Mouse (Mus musculus): ENCODE measurements around the gene Grasp. TPM values are rescaled to one million over a fixed set of nuclear protein-coding genes. Genes with fewer than 3 reads are reported as not detected.

The Grasp gene
- polyA plus RNA-seq, 1 experiment from 2014 or later, result 6.0 TPM

DNA sequence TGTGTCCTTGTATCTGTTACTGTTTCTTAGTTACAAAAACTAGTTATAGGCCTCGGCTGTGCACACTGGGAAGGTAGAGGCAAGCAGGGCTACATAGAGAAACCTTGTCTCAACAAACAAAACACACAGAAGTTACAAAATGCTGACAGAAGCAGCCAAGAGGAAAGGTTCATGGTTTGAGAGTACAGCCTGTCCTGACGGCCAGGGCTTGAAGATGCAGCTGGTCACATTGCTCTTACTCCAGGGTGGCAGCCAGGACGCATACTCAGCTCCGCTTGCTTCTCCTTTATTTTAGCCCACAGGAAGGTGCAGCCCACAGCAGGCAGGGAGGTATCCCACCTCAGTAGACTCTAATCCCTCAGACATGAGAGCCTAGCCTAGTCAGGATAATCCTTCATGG lies 8.0 kb upstream of the Grasp start:
- Histone ChIP-seq H3K9me3 (no peaks in the 10 kb centered on the region), H3K27ac (no peak overlapping the region), H3K4me2 (no peak overlapping the region), H3K36me3 (peaks cover 21% of the 10 kb centered on the region), H3K4me1 (peaks cover 9% of the 10 kb centered on the region; the same call in 1 of the 2 replicates), H3K9ac (no peak overlapping the region), H3K27me3 (replicated peaks) (no peaks in the 10 kb centered on the region), H3K4me3 (replicated peaks) (no peak overlapping the region)
- no peak for ATAC-seq (ENCODE audit: insufficient read depth, low FRiP score, low read depth)
- WGBS, result 76% methylated on average over 4 of the region's 4 CpGs

DNA sequence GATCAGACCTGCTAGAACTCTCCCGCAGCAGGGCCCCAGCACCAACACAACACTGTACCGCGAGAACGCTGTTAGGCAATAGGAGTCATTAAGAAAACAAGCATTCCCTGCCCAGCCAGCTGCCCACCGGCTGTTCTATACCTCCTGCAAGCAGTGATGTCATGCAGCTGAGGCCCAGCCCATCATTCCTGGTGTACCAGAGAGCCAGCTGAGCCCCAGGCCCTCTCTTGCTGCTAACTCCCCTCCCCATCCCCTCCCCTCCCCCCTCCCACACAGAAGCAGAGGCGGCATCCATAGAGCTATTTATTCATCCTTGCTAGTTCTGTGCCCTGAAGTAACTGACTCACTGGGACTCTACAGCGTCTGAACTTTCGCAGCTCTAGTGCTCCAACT lies 3.1 kb upstream of the Grasp start:
- 16% methylated on average over 8 of the region's 8 CpGs for WGBS
- peak overlapping the region; percentile 44; the same call in 1 of the 2 replicates for H3K27ac ChIP-seq
- no peak overlapping the region for H3K4me2 ChIP-seq
- H3K27me3 ChIP-seq (replicated peaks), result no peaks in the 10 kb centered on the region
- peaks cover 41% of the 10 kb centered on the region for H3K4me1 ChIP-seq
- H3K9me3 ChIP-seq, result no peaks in the 10 kb centered on the region
- ATAC-seq (ENCODE audit: insufficient read depth, low FRiP score, low read depth), result no peak
- no peak overlapping the region for H3K4me3 ChIP-seq (replicated peaks)
- no peaks in the 10 kb centered on the region for H3K36me3 ChIP-seq
- H3K9ac ChIP-seq, result no peak overlapping the region

DNA sequence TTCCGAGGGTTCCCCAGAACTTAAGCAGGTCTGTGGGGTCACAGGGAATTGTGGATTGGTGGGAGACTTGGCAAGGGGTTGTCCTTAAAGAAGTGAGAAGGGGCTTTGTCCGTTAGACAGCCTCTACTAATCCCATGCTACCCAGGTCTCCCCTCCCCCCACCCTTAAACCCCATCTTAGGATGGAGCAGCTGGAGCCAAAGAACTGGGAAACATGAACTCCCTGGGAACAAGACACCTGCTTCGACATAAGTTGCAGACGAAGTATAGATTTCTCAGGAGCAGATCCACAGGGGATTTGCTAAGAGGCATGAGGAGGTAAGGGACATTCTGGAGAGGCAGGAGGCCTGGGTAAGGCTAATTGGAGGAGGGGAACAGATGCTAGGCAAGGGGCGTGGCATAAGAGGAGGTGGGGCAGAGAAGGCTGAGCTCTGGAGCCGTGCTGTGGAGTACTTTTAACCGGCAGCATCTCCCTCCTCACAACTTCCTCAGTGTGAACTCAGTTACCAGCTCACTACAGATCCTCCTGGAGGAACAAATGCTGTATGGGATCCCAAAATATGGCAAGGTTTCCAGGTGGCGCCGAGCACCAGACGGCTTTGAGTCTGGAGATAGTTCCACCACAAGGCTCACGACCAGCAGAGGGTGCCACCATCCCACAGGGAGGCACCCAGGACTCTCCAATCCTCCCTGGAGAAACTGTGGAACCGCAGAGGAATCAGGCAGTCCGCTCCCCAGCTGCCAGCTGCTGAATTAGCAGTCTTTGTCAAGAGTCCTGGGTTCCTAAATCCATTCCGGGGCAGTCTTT lies 2.5 kb upstream of the Grasp start:
- peak; percentile 59; the same call in 1 of the 2 replicates for ATAC-seq (ENCODE audit: insufficient read depth, low FRiP score, low read depth)
- 5% methylated on average over 14 of the region's 14 CpGs for WGBS

DNA sequence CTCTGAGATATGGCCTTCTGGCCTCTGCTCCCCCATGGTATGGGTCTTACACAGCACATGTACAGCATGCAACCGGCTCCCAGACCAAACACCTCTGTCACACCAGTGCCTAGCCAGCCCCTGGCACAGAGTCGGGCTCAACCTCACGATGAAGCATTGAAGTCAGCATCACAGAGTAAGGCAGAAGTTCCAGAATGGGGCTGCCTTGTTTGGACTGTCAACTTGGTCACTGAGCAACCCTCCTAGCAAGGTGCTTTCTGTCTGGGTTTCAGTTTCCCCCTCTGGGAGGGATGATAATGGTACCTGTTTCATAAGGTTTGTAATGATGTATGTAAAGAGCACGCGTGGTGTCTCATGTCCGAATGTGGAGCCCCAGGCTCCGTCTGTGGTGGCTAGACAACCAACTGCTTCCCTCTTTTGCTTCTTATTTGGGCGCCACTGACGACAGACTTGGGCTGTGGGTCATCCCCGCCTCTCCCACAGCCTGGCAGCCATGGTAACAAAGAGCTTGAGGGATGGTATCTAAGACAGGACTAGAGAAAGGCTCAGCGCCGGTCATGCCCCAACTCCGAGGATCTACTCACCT lies 998 bp upstream of the Grasp start:
- H3K9me3 ChIP-seq, result no peaks in the 10 kb centered on the region
- H3K4me3 ChIP-seq (replicated peaks), result no peak overlapping the region
- WGBS, result 54% methylated on average over 13 of the region's 13 CpGs
- no peaks in the 10 kb centered on the region for H3K36me3 ChIP-seq
- H3K9ac ChIP-seq, result no peak overlapping the region
- H3K4me1 ChIP-seq, result peaks cover 58% of the 10 kb centered on the region
- no peak overlapping the region for H3K4me2 ChIP-seq
- ATAC-seq (ENCODE audit: insufficient read depth, low FRiP score, low read depth), result no peak
- no peaks in the 10 kb centered on the region for H3K27me3 ChIP-seq (replicated peaks)
- no peak overlapping the region for H3K27ac ChIP-seq

More for the DNA sequence above, 2.5 kb upstream of the Grasp start:
- peak overlapping the region; percentile 46 for H3K27ac ChIP-seq
- H3K4me3 ChIP-seq (replicated peaks), result peak overlapping the region; percentile 24
- peaks cover 44% of the 10 kb centered on the region for H3K4me1 ChIP-seq
- H3K27me3 ChIP-seq (replicated peaks), result no peaks in the 10 kb centered on the region
- H3K36me3 ChIP-seq, result no peaks in the 10 kb centered on the region
- no peaks in the 10 kb centered on the region for H3K9me3 ChIP-seq
- H3K9ac ChIP-seq, result no peak overlapping the region
- peak overlapping the region; percentile 44 for H3K4me2 ChIP-seq

DNA sequence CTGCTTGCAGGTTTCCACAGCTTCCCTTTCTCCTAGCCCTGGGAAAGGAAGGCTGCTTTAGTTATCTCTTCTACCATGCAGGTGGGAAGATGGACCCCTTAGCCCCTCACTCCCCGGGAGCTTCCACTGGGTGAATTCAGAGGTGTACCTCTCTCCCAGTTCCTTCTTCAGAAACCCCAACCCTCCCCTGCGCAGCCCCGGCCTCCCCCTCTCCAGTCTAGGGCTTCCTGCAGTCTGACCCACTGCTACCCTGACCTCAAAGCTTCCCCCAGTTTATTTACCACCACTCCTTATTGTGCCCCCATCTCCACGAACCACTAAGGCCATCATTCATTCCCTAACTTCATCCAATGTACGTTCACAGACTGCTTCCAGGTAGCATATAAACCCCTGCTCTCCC lies 392 bp upstream of the Grasp start:
- ATAC-seq (ENCODE audit: insufficient read depth, low FRiP score, low read depth), result no peak
- 7% methylated on average over 5 of the region's 5 CpGs for WGBS
- peaks cover 64% of the 10 kb centered on the region for H3K4me1 ChIP-seq
- no peaks in the 10 kb centered on the region for H3K9me3 ChIP-seq
- no peak overlapping the region for H3K27ac ChIP-seq
- peak overlapping the region; percentile 88 for H3K4me2 ChIP-seq
- peak overlapping the region; percentile 84 for H3K4me3 ChIP-seq (replicated peaks)
- H3K36me3 ChIP-seq, result no peaks in the 10 kb centered on the region
- H3K9ac ChIP-seq, result no peak overlapping the region
- no peaks in the 10 kb centered on the region for H3K27me3 ChIP-seq (replicated peaks)

DNA sequence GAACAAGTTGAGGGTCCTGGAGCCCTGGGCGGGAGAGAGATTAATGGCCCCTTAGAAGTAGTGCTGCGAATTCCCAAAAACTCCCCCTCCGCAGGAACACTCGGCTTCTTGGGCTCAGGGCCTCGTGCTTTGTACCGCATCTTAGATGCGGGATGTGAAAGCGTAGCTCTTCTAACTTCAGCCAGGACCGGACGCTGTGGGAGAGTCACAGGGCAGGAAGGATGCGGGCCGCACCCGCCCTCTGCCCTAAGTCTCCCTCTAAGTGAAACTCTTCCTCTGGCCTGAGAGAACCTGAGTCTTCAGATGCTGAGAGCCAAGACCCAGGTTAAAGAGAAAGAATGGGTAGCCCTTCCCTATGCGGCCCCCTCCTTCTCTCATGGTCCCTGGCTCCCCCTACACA lies 989 bp downstream of the Grasp start:
- H3K27me3 ChIP-seq (replicated peaks), result no peaks in the 10 kb centered on the region
- no peak for ATAC-seq (ENCODE audit: insufficient read depth, low FRiP score, low read depth)
- 7% methylated on average over 14 of the region's 14 CpGs for WGBS

DNA sequence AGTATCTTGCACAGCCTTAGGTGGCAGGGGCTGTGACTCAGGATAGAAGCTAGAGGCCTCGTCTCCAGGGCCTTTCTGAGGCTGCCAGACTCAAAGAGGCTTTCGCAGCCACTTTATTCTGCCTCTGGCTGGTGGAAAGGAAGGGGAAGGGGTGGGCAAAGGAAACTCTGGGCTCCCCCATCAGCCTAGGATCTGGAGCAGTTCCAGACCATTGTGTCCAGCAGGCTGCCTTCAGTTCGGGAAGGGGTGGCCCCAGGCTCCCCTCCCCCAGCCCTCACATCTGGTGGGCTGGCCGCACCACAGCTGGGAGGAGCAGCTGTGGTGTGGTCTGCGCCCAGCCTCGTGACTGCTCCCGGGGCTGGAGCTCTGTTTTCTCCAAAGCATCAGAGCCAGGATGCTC lies 4.0 kb downstream of the Grasp start:
- Histone ChIP-seq H3K36me3 (peaks cover 22% of the 10 kb centered on the region), H3K4me2 (peak overlapping the region; percentile 27), H3K9ac (no peak overlapping the region; the same call in 1 of the 2 replicates), H3K27me3 (replicated peaks) (no peaks in the 10 kb centered on the region), H3K9me3 (no peaks in the 10 kb centered on the region), H3K4me1 (peaks cover 53% of the 10 kb centered on the region), H3K4me3 (replicated peaks) (peak overlapping the region; percentile 12; the same call in 1 of the 2 replicates), H3K27ac (peak overlapping the region; percentile 92)
- WGBS, result 23% methylated on average over 7 of the region's 7 CpGs
- peak; percentile 28; the same call in 1 of the 2 replicates for ATAC-seq (ENCODE audit: insufficient read depth, low FRiP score, low read depth)

More for the DNA sequence above, 989 bp downstream of the Grasp start:
- Histone ChIP-seq H3K4me1 (peaks cover 71% of the 10 kb centered on the region), H3K36me3 (peaks cover 5% of the 10 kb centered on the region; the same call in 1 of the 2 replicates), H3K4me3 (replicated peaks) (peak overlapping the region; percentile 84), H3K4me2 (peak overlapping the region; percentile 88), H3K9me3 (no peaks in the 10 kb centered on the region), H3K27ac (peak overlapping the region; percentile 93), H3K9ac (peak overlapping the region; percentile 76)

DNA sequence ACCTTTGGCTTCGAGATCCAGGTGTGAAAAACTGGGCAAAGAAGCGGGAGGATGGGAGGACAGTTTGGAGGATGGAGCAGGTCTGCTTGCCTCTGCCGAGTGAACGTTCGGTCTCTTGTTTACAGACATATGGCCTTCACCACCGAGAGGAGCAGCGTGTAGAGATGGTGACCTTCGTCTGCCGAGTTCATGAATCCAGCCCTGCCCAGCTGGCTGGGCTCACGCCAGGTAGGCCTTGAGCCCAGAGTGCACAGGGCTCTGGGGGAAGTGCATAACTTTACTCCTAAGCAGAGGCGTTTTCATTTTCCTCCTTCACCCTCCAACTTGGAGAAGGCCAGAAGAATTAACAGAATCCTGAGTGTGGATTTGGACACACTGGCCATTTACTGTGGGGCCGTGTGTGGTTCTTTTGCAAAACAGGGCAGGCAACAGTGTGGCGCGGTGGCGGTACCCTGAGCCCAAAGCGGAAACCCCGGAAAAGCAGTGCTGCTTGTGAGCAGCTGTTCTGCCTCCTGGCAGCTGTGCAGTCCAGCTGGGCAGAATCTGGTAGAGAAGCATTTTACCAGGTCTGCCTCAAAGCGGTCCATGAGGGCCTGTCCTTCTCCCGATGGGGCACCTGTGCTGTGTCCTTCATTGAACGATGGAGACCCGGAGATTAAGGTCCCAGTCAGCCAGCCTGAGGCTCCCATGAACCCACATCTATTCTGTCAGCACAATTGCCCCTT lies 5.0 kb downstream of the Grasp start:
- no peak overlapping the region for H3K4me3 ChIP-seq (replicated peaks)
- no peak for ATAC-seq (ENCODE audit: insufficient read depth, low FRiP score, low read depth)
- H3K9me3 ChIP-seq, result no peaks in the 10 kb centered on the region
- H3K27ac ChIP-seq, result peak overlapping the region; percentile 92
- no peak overlapping the region for H3K9ac ChIP-seq
- peaks cover 51% of the 10 kb centered on the region for H3K4me1 ChIP-seq
- no peak overlapping the region for H3K4me2 ChIP-seq
- H3K36me3 ChIP-seq, result peaks cover 22% of the 10 kb centered on the region
- no peaks in the 10 kb centered on the region for H3K27me3 ChIP-seq (replicated peaks)
- WGBS, result 68% methylated on average over 21 of the region's 21 CpGs

DNA sequence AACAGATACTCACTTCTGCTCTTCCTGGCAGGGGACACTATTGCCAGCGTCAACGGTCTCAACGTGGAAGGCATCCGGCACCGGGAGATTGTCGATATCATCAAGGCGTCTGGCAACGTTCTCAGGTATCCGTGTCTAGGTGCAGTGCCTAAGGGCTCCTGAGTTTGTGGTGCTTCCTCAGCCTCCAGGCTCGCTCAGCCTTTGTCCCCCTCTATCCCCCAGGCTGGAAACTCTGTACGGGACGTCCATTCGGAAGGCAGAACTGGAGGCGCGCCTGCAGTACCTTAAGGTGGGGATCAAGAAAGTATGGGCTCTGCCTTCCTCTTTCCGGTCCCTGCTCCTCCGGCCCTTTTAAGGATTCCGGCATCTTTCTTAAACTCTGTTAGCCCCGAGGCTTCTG lies 6.5 kb downstream of the Grasp start:
- WGBS, result 98% methylated on average over 19 of the region's 19 CpGs
- Histone ChIP-seq H3K27ac (no peak overlapping the region), H3K27me3 (replicated peaks) (no peaks in the 10 kb centered on the region), H3K4me1 (peaks cover 52% of the 10 kb centered on the region), H3K4me2 (no peak overlapping the region), H3K4me3 (replicated peaks) (no peak overlapping the region), H3K36me3 (peaks cover 22% of the 10 kb centered on the region), H3K9ac (no peak overlapping the region), H3K9me3 (no peaks in the 10 kb centered on the region)
- ATAC-seq (ENCODE audit: insufficient read depth, low FRiP score, low read depth), result no peak

DNA sequence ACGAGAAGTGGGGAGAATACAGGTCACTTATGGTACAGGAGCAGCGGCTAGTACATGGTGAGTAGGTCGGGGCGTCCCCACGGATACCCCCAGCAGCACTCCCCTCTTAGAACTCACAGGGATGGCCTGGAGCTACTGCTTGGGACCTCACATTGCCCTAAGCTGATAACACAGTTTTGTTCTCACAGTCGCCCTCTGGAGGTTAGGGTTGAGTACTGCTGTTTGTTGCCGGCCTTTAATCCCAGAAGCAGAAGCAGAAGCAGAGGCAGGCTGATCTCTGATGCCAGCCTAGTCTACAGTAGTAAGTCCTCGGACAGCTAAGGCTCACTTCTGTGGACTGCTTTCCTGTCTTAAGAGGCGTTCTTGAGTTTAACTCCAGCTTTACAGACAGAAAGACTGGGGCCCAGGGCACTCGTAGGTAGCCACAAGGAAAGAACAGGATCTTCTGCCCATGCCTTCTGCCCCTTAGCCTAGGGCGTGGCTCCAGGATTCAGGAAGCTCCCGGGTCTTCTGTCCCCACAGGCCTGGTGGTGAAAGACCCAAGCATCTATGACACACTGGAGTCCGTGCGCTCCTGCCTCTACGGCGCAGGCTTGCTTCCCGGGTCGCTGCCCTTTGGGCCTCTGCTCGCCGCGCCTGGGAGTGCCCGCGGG lies 7.1 kb downstream of the Grasp start:
- Histone ChIP-seq H3K4me3 (replicated peaks) (no peak overlapping the region), H3K4me1 (peaks cover 52% of the 10 kb centered on the region), H3K4me2 (peak overlapping the region; percentile 9; the same call in 1 of the 2 replicates), H3K9ac (no peak overlapping the region), H3K27me3 (replicated peaks) (no peaks in the 10 kb centered on the region), H3K9me3 (no peaks in the 10 kb centered on the region), H3K36me3 (peaks cover 22% of the 10 kb centered on the region), H3K27ac (no peak overlapping the region)
- no peak for ATAC-seq (ENCODE audit: insufficient read depth, low FRiP score, low read depth)
- 77% methylated on average over 23 of the region's 23 CpGs for WGBS

DNA sequence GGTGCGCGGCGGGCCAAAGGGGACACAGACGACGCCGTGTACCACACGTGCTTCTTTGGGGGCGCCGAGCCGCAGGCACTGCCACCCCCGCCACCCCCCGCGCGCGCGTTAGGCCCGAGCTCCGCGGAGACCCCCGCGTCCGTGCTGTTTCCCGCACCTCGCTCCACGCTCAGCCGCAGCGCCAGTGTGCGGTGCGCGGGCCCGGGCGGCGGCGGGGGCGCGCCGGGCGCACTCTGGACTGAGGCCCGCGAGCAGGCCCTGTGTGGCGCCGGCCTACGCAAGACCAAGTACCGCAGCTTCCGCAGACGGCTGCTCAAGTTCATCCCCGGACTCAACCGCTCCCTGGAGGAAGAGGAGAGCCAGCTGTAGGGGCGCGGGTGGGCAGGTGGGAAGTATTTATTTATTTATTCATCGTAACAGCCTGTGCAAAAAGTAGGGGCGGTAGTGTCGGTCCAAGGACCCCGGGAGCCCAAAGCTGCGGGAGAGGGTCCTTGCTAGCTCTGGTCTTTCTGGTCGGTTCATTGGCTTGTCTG lies 7.7 kb downstream of the Grasp start:
- H3K4me2 ChIP-seq, result peak overlapping the region; percentile 9; the same call in 1 of the 2 replicates
- H3K9ac ChIP-seq, result no peak overlapping the region
- H3K4me3 ChIP-seq (replicated peaks), result no peak overlapping the region
- H3K9me3 ChIP-seq, result no peaks in the 10 kb centered on the region
- H3K27ac ChIP-seq, result peak overlapping the region; percentile 89
- WGBS, result 62% methylated on average over 56 of the region's 56 CpGs
- H3K27me3 ChIP-seq (replicated peaks), result no peaks in the 10 kb centered on the region
- peaks cover 52% of the 10 kb centered on the region for H3K4me1 ChIP-seq
- no peak for ATAC-seq (ENCODE audit: insufficient read depth, low FRiP score, low read depth)
- H3K36me3 ChIP-seq, result peaks cover 22% of the 10 kb centered on the region
